Mouse (Mus musculus) olfactory bulb, adult 2 months (tissue): Measurements from ENCODE around the gene Nploc4.

Experiments
- CTCF ChIP-seq: fragments of 200-500 bp; IDR thresholded peaks from 2 replicates; pipeline ENCODE4 v1.5.1; 2012; ENCODE audit warnings: low read depth, mild to moderate bottlenecking, low read length, moderate library complexity; ENCODE audit not compliant: insufficient read depth
- POLR2A ChIP-seq: fragments of 200-500 bp; IDR thresholded peaks from 2 replicates; pipeline ENCODE4 v1.6.1; 2012; ENCODE audit warnings: mild to moderate bottlenecking, low read depth, low read length, moderate library complexity; ENCODE audit not compliant: insufficient read depth

DNA sequence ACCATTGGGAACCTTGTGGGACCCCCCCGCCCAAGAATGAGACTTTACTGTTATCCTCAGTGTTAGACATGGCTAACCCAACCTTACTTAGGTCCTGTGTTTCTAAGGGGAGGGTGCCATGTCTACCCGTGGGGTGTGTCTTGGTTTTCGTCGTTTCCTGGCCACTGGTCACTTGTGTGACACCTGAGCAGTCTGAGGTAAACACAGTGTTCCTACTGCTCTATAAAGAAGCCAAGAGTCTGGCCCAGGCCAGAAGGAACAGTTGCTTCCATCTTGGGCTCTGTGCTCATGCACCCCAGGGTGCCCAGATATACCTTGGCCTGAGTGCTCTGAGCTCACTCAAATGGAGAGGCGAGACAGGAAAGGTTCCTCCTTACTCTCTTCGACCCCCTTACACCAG, 74.6 kb downstream of the Nploc4 start:
- no peak for TF ChIP-seq CTCF
- no peak for TF ChIP-seq POLR2A
